Mouse (Mus musculus) midbrain, embryonic 16.5 days (tissue): ENCODE measurements around the gene Arsb. TPM values are rescaled to one million over a fixed set of nuclear protein-coding genes. Genes with fewer than 3 reads are reported as not detected.

Source experiments
- ATAC-seq: fragments of 200-750 bp; cut with Nextera tagmentation; 2 replicates; pipeline ENCODE4 v1.8.0; 2017; ENCODE audit warnings: moderate TSS enrichment
- H3K27ac ChIP-seq: fragments of 300-500 bp; sonication (generic); 2 replicates; pipeline ENCODE4 v1.5.1; 2014; ENCODE audit warnings: mild to moderate bottlenecking, low read length, mixed read lengths
- H3K27me3 ChIP-seq: fragments of 300-500 bp; sonication (generic); 2 replicates; pipeline ENCODE4 v1.6.1; 2014; ENCODE audit warnings: low read depth, low read length, mixed read lengths; ENCODE audit not compliant: control insufficient read depth, insufficient read depth
- H3K36me3 ChIP-seq: fragments of 300-500 bp; sonication (generic); 2 replicates; pipeline ENCODE4 v1.6.1; 2014; ENCODE audit warnings: mild to moderate bottlenecking, low read length, moderate library complexity, mixed read lengths; ENCODE audit not compliant: control insufficient read depth, insufficient read depth
- H3K4me1 ChIP-seq: fragments of 300-500 bp; sonication (generic); 2 replicates; pipeline ENCODE4 v1.6.1; 2014; ENCODE audit warnings: mild to moderate bottlenecking, low read length, mixed read lengths; ENCODE audit not compliant: control insufficient read depth, insufficient read depth
- H3K4me2 ChIP-seq: fragments of 300-500 bp; sonication (generic); 2 replicates; pipeline ENCODE4 v1.6.1; 2014; ENCODE audit warnings: mild to moderate bottlenecking, low read length, mixed read lengths
- H3K4me3 ChIP-seq: fragments of 300-500 bp; sonication (generic); 2 replicates; pipeline ENCODE4 v1.5.1; 2014; ENCODE audit warnings: low read depth, mild to moderate bottlenecking, low read length, moderate library complexity, mixed read lengths
- H3K9ac ChIP-seq: fragments of 300-500 bp; sonication (generic); 2 replicates; pipeline ENCODE4 v1.6.1; 2014; ENCODE audit warnings: low read depth, low read length, mixed read lengths
- H3K9me3 ChIP-seq: fragments of 300-500 bp; sonication (generic); replicated peaks from 2 replicates; pipeline ENCODE4 v1.6.1; 2014; ENCODE audit warnings: mild to moderate bottlenecking, low read length, mixed read lengths; ENCODE audit not compliant: control insufficient read depth, poor library complexity, severe bottlenecking
- WGBS: fragments of 180-500 bp; shearing (Covaris S2); extraction: QIAGEN DNeasy Blood & Tissue Kit; methylation state at CpG from one replicate; pipeline ENCODE4 v1.1.7; 2014; 5-methylcytosine and 5-hydroxymethylcytosine counted together
- polyA plus RNA-seq: library from polyadenylated mRNA; unstranded; fragments of >200 nt; fragmentation: Nextera tagmentation; extraction: Ambion mirVana; gene quantifications from 2 replicates; pipeline ENCODE4 v1.2.1, GENCODE M21; 2015

The Arsb gene
- polyA plus RNA-seq, 1 experiment from 2014 or later: 11.8 TPM

DNA sequence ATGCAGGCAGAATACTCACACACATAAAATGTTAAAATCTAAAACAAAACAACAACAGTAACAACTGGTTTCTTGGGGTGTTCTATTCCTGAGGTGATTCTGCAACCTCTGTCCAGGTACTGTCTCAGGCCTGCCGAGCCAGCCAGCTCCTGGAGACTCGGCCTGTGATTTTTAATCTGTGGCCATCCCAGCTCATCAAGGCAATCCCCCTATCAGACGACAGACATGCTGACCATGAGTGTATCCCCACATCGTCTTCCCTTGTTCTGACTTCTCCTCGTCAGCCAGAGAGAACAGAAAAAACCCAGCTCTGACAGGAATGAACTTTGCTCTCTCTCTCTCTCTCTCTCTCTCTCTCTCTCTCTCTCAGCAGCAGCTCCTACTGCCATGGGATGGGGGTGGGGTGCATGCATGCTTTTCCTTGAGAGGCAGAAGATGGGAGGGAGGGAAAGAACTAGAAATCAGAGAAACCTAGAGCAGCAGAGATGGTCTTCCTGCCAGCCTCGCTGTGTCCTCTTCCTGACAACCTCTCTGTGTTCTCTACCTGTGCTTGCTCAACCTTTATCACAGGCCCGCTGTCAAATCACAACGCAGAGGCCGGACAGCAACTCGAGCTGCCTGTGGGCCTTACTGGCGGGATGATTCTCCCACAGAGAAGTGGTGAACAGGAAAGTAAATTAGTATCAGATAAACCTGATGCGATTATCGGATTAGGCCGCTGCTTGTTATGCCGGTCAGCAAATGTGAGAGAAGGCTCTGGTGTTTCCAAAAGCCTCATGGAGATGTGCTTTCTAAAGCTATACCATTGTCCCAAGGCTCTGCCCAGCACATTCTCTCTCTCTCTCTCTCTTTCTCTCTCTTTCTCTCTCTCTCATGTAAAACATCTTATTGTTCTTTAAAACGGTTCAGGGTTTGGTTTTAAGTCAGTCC lies 144.5 kb downstream of the Arsb start:
- Histone ChIP-seq H3K4me1 (peaks cover 4% of the 10 kb centered on the region), H3K27me3 (no peaks in the 10 kb centered on the region), H3K9ac (no peak overlapping the region), H3K9me3 (no peaks in the 10 kb centered on the region), H3K27ac (no peak overlapping the region), H3K4me2 (no peak overlapping the region), H3K36me3 (no peaks in the 10 kb centered on the region), H3K4me3 (no peak overlapping the region)
- ATAC-seq: no peak
- WGBS: 43% methylated on average over 16 of the region's 16 CpGs

DNA sequence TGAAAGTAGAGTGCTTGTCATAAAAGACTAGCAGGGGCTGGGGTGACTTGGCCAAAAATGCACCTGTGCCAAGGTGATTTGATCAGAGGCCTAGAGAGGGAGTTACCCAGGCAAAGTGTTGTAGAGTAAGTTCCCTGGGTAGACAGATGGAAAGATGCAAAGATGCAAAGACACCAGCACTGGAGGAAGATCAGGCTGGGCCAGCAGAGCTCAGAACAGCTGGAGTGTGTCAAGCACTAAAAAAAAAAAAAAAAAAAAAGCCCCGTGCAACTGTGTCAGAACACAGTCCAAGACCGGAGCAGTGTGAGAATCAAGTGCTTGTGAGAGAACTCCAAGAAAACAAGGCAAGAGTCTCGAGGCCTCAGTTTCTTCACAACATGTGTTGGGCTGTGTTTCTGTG lies 148.1 kb downstream of the Arsb start:
- Histone ChIP-seq H3K9ac (no peak overlapping the region), H3K9me3 (no peaks in the 10 kb centered on the region), H3K27me3 (no peaks in the 10 kb centered on the region), H3K4me2 (no peak overlapping the region), H3K36me3 (no peaks in the 10 kb centered on the region), H3K4me3 (no peak overlapping the region), H3K27ac (no peak overlapping the region), H3K4me1 (peaks cover 4% of the 10 kb centered on the region)
- no peak for ATAC-seq
- 76% methylated on average over 3 of the region's 3 CpGs for WGBS

DNA sequence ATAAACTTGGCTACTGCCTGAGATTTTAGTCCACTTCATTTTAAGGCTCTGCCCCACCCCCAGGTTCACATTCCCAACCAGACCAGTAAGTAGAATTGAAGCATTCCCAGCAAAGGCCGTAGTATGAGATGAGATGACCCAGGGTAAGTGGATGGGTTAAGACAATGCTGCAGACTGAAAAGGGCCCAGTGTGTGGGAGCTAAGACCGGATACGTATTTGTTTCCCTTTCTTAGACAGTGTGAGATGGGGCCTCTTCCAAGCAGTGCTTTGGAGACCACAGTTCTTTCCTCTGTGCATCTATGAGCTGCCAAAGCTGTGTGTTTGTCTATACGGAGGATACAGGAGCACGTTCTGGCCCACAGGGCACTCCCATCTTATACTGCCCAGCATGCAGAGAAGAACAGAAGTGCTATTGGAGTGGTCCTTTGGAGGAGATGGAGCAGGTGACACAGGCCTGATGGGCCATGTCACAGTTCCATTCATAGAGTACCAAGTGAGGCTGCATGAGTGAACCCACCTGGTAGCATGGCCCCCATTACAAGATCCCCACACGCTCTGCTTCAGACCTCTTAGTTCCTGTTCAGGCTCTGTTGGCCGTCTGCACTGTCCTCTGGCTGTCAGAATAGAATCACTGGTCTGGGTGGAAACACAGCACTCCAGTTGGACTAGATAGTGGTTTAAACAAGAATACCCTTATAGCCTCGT lies 148.8 kb downstream of the Arsb start:
- Histone ChIP-seq H3K4me1 (peaks cover 4% of the 10 kb centered on the region), H3K4me2 (no peak overlapping the region), H3K27ac (no peak overlapping the region), H3K36me3 (no peaks in the 10 kb centered on the region), H3K27me3 (no peaks in the 10 kb centered on the region), H3K9me3 (no peaks in the 10 kb centered on the region), H3K4me3 (no peak overlapping the region), H3K9ac (no peak overlapping the region)
- WGBS: 69% methylated on average over 8 of the region's 8 CpGs
- no peak for ATAC-seq

DNA sequence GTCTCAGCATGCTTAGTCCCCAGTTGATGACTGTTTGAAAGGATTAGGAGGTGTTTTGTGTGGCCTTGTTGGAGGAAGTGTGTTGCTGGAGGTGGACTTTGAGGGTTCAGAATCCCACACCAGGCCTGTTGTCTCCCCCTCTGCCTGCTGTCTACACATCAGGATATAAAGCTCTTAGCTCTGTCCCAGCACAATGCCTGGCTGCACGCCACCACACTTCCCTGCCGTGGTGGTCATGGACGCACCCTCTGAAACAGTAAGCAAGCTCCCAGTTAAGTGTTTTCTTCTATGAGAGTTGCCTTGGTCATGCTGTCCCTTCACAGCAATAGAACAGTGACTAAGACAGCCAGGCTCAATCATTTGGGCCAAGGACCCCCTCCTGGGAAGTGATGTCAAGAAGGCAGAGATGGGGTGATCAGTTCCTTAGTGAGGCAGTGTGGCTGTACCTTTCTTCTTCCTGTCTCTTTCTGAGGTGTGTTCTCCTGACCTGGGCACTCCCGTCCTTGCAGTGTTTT lies 149.4 kb downstream of the Arsb start:
- peaks cover 3% of the 10 kb centered on the region for H3K4me1 ChIP-seq
- H3K9ac ChIP-seq: no peak overlapping the region
- no peaks in the 10 kb centered on the region for H3K9me3 ChIP-seq
- H3K27me3 ChIP-seq: no peaks in the 10 kb centered on the region
- H3K4me3 ChIP-seq: no peak overlapping the region
- H3K4me2 ChIP-seq: no peak overlapping the region
- no peak for ATAC-seq
- H3K36me3 ChIP-seq: no peaks in the 10 kb centered on the region
- H3K27ac ChIP-seq: no peak overlapping the region
- 80% methylated on average over 4 of the region's 4 CpGs for WGBS

DNA sequence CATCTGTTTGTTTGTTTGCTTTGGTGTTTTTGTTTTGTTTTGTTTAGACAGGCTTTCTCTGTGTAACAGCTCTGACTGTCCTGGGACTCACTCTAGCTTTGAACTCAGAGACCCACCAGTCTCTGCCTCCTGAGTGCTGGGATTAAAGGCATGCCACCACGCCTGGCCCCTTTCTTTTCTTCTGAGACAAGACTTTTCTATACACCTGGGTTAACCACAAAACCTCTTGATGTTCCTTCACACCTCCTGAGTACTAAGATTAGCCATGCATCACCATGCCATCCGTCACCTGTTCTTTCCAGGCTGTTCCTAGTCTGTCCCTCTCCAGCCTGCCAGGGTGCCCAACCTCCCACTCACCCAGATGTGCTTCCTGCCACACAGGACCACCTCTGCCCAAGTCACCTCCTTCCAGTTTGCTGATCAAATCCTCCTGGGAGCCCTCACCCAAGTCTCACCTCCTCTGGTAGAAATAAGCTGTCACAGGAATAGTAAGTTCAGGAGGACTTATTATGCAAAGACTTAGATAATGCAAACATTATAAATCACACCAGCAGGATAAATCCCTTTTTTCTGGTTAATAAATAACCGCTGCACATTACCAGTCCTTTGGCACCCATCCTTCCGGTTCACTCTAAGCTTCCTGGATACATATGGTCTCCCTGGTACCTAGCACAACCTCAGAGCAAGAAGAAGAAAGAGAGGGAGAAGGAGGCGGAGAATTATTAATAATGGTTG lies 150.6 kb downstream of the Arsb start:
- Histone ChIP-seq H3K4me3 (no peak overlapping the region), H3K4me1 (no peaks in the 10 kb centered on the region; the same call in 1 of the 2 replicates), H3K9me3 (no peaks in the 10 kb centered on the region), H3K27me3 (no peaks in the 10 kb centered on the region), H3K27ac (no peak overlapping the region), H3K4me2 (no peak overlapping the region), H3K36me3 (no peaks in the 10 kb centered on the region), H3K9ac (no peak overlapping the region)
- 78% methylated on average over 5 of the region's 5 CpGs for WGBS
- no peak for ATAC-seq

DNA sequence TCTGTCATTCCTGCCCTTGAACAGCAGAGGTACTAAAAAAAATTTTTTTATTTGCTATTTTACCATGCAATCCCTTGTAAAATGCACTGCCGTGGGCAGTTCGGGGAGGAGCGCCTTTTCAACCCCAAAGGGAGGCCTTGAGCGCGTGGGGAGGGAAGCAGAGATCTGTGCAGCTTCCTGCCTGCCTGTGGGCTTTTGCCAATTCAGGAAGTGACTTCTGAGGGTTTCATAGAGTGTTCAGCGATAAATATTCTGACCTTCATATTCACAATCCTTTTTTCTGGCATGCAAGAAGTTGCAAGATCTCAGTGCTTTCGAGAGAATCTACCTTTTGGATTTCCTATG lies 151.1 kb downstream of the Arsb start:
- Histone ChIP-seq H3K27me3 (no peaks in the 10 kb centered on the region), H3K36me3 (no peaks in the 10 kb centered on the region), H3K4me2 (no peak overlapping the region), H3K9ac (no peak overlapping the region), H3K9me3 (no peaks in the 10 kb centered on the region), H3K4me3 (no peak overlapping the region), H3K27ac (no peak overlapping the region), H3K4me1 (no peaks in the 10 kb centered on the region; the same call in 1 of the 2 replicates)
- no peak for ATAC-seq
- 75% methylated on average over 7 of the region's 7 CpGs for WGBS

DNA sequence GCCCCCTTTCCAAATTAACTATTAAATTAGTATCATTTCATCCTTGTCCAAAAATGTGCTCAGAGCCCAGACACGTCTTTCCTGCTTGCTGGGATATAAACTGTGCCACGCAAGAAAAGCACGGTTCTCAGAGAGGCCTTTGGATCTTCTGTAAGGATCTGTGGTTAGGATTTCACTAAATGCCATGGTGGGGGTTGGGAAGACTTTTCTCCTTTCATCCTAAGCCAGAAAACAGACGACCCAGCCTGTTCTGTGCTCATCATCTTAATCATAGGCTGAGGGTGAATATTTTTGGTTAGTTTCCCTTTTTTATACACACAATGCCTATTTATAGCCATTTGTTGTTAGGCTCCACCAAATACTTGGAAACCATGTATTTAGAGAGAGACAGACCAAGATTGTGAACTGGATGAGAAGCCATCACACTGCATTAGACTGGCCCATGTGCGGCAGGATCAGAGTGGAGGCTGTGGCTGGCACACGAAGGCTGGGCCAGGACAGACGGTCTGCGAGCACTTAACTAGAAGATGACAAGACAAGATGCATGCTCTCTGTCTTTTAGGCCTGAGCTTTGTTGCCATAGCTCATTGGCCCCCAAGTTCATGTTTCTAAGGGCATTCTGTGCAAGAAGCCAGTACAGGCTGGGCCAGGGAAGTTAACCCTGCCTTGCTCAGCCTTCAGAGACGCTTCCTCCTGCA lies 153.5 kb downstream of the Arsb start:
- Histone ChIP-seq H3K4me3 (no peak overlapping the region), H3K9me3 (no peaks in the 10 kb centered on the region), H3K4me2 (no peak overlapping the region), H3K4me1 (no peaks in the 10 kb centered on the region; the same call in 1 of the 2 replicates), H3K9ac (no peak overlapping the region), H3K27ac (no peak overlapping the region), H3K36me3 (no peaks in the 10 kb centered on the region), H3K27me3 (no peaks in the 10 kb centered on the region)
- WGBS: 74% methylated on average over 9 of the region's 9 CpGs
- ATAC-seq: no peak

DNA sequence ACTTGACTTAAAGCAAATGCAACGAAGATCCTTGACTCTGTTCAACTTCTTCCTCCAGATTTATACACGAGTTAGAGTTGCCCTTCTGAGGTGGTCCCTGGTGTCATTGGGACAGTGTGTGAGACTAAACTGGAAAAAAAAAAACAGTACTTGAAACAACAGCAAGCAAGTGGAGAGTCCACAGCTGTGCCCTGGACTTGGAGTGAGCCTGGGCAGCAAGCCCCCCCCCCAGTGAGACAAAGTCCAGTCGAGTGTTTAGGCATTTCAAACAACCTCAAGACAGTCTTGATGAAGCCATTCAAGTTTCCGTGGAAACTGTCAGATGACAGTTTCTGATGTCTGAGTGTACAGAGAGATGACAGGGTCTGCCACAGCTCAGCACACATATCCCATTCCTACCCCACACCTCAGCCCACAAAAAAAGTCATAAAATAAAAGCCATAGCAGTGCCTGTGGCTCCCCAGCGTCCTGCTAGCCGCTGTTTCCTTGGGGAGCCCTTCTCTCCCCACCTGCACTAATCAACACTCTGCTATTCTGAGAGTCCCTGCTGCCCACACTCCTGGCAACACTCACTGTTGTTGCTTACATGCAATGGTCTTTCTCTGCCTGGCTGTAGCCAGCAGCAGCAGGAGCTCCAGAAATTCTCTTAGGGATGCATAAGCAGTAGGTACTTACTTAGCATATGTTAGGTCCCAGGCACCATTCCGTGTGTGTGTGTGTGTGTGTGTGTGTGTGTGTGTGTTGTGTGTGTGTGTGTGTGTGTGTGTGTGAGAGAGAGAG lies 159.3 kb downstream of the Arsb start:
- Histone ChIP-seq H3K36me3 (no peaks in the 10 kb centered on the region), H3K27ac (no peak overlapping the region), H3K4me1 (peaks cover 3% of the 10 kb centered on the region; the same call in 1 of the 2 replicates), H3K4me3 (no peak overlapping the region), H3K4me2 (no peak overlapping the region), H3K9me3 (no peaks in the 10 kb centered on the region), H3K27me3 (no peaks in the 10 kb centered on the region), H3K9ac (no peak overlapping the region)
- no peak for ATAC-seq
- WGBS: 50% methylated on average over 7 of the region's 7 CpGs
